Mouse (Mus musculus) G1E (cell line): Measurements from ENCODE around the gene Tgfbr3. TPM values are rescaled to one million over a fixed set of nuclear protein-coding genes. Genes with fewer than 3 reads are reported as not detected.

Experiments used
- ATAC-seq: 2 replicates; pipeline ENCODE4 v1.8.0; 2016; ENCODE audit warnings: mild to moderate bottlenecking; ENCODE audit not compliant: insufficient number of reproducible peaks, poor library complexity, low FRiP score, severe bottlenecking; ENCODE audit errors: extremely low read depth
- DNase-seq: peaks from one replicate; pipeline ENCODE4 v3.0.0; 2012; ENCODE audit warnings: low spot score
- H3K27me3 ChIP-seq: 2 replicates; pipeline ENCODE4 v1.6.1; 2012; ENCODE audit warnings: mild to moderate bottlenecking, low read length, inconsistent platforms; ENCODE audit not compliant: insufficient read depth
- H3K36me3 ChIP-seq: replicated peaks from 2 replicates; pipeline ENCODE3; 2012; ENCODE audit warnings: mild to moderate bottlenecking, inconsistent platforms
- H3K4me1 ChIP-seq: 2 replicates; pipeline ENCODE4 v1.6.1; 2012; ENCODE audit warnings: low read depth, low read length, inconsistent platforms, mixed read lengths; ENCODE audit not compliant: insufficient read depth
- H3K4me3 ChIP-seq: 2 replicates; pipeline ENCODE4 v1.5.1; 2012; ENCODE audit warnings: low read depth, mild to moderate bottlenecking, inconsistent platforms, low read length, moderate library complexity, mixed read lengths
- H3K9me3 ChIP-seq: replicated peaks from 2 replicates; pipeline ENCODE4 v1.6.1; 2012; ENCODE audit warnings: inconsistent platforms
- CTCF ChIP-seq: IDR thresholded peaks from 2 replicates; pipeline ENCODE4 v1.5.1; 2012; ENCODE audit warnings: low read depth, low read length, inconsistent platforms, mixed read lengths
- GATA1 ChIP-seq: IDR thresholded peaks from 2 replicates; pipeline ENCODE4 v1.6.1; 2012; ENCODE audit warnings: borderline replicate concordance, low read length, inconsistent platforms, mixed read lengths
- GATA2 ChIP-seq: IDR thresholded peaks from 2 replicates; pipeline ENCODE4 v1.6.1; 2012; ENCODE audit warnings: low read depth, low read length, inconsistent platforms, borderline replicate concordance
- POLR2AphosphoS5 ChIP-seq: IDR thresholded peaks from 2 replicates; pipeline ENCODE4 v1.6.1; 2012; ENCODE audit warnings: low read depth, low read length, inconsistent platforms; ENCODE audit not compliant: insufficient replicate concordance
- TAL1 ChIP-seq: conservative IDR thresholded peaks from 2 replicates; pipeline ENCODE4 v1.6.1; 2012; ENCODE audit warnings: low read depth, low read length, inconsistent platforms, mixed read lengths
- polyA plus RNA-seq: library from polyadenylated mRNA; stranded (reverse); fragments of >175 nt; gene quantifications from 2 replicates; pipeline ENCODE4 v1.2.3, GENCODE M21; 2012
- total RNA-seq, 2 experiments: library from RNA; stranded (forward) in 1 of 2; stranded (reverse) in 1 of 2; fragments of 200-1000 nt in 1 of 2; fragments of >200 nt in 1 of 2; fragmentation: Nextera tagmentation in 1 of 2; gene quantifications; 2 replicates each; pipeline ENCODE4 v1.2.3; 2014 to 2017

Gene Tgfbr3
- total and polyA plus RNA-seq, 3 experiments = 0.05 TPM; not detected in 2

GRCm38 (mm10) chr5:107102916-107103315, 186.5 kb downstream of the Tgfbr3 start:
- Histone ChIP-seq H3K36me3 (no peaks in the 10 kb centered on the region), H3K4me3 (no peak overlapping the region), H3K4me1 (no peaks in the 10 kb centered on the region), H3K9me3 (no peaks in the 10 kb centered on the region), H3K27me3 (no peaks in the 10 kb centered on the region)
- no peak for ATAC-seq
- no peak for DNase-seq
- TF ChIP-seq TAL1 (no peak), GATA1 (no peak), CTCF (no peak), GATA2 (no peak), POLR2AphosphoS5 (no peak)

GRCm38 (mm10) chr5:107101684-107102083, 187.7 kb downstream of the Tgfbr3 start:
- H3K4me3 ChIP-seq = no peak overlapping the region
- H3K36me3 ChIP-seq = no peaks in the 10 kb centered on the region
- DNase-seq (no peak), ATAC-seq (no peak)
- no peaks in the 10 kb centered on the region for H3K9me3 ChIP-seq
- H3K4me1 ChIP-seq = no peaks in the 10 kb centered on the region
- TF ChIP-seq CTCF = no peak
- TF ChIP-seq GATA2 = no peak
- no peak for TF ChIP-seq POLR2AphosphoS5
- TF ChIP-seq TAL1 = no peak
- TF ChIP-seq GATA1 = no peak
- no peaks in the 10 kb centered on the region; the same call in 1 of the 2 replicates for H3K27me3 ChIP-seq

- Histone ChIP-seq H3K27me3 (no peaks in the 10 kb centered on the region; the same call in 1 of the 2 replicates), H3K9me3 (no peaks in the 10 kb centered on the region), H3K4me1 (no peaks in the 10 kb centered on the region), H3K36me3 (no peaks in the 10 kb centered on the region), H3K4me3 (no peak overlapping the region)
- DNase-seq = no peak
- TF ChIP-seq POLR2AphosphoS5 (no peak), TAL1 (no peak), GATA2 (no peak), GATA1 (no peak), CTCF (no peak)
- ATAC-seq = no peak
These were observed 188.3 kb downstream of the Tgfbr3 start for GRCm38 (mm10) chr5:107101135-107101534.

- Histone ChIP-seq H3K4me1 (no peaks in the 10 kb centered on the region), H3K27me3 (no peaks in the 10 kb centered on the region; the same call in 1 of the 2 replicates), H3K9me3 (no peaks in the 10 kb centered on the region), H3K4me3 (no peak overlapping the region), H3K36me3 (no peaks in the 10 kb centered on the region)
- DNase-seq = no peak
- ATAC-seq = no peak
- TF ChIP-seq CTCF (no peak), GATA1 (no peak), POLR2AphosphoS5 (no peak), GATA2 (no peak), TAL1 (no peak)
These were observed 189.8 kb downstream of the Tgfbr3 start for GRCm38 (mm10) chr5:107099634-107100033.

- ATAC-seq (no peak), DNase-seq (no peak)
- Histone ChIP-seq H3K4me3 (no peak overlapping the region), H3K4me1 (no peaks in the 10 kb centered on the region), H3K36me3 (no peaks in the 10 kb centered on the region), H3K9me3 (no peaks in the 10 kb centered on the region), H3K27me3 (no peaks in the 10 kb centered on the region; the same call in 1 of the 2 replicates)
- no peak for TF ChIP-seq POLR2AphosphoS5
- no peak for TF ChIP-seq GATA1
- TF ChIP-seq GATA2 = no peak
- TF ChIP-seq TAL1 = no peak
- TF ChIP-seq CTCF = no peak
These were observed 190.4 kb downstream of the Tgfbr3 start for GRCm38 (mm10) chr5:107099076-107099475.

GRCm38 (mm10) chr5:107098007-107098406, 191.4 kb downstream of the Tgfbr3 start:
- no peak for ATAC-seq
- no peak for DNase-seq
- Histone ChIP-seq H3K4me3 (no peak overlapping the region), H3K27me3 (no peaks in the 10 kb centered on the region; the same call in 1 of the 2 replicates), H3K36me3 (no peaks in the 10 kb centered on the region), H3K4me1 (no peaks in the 10 kb centered on the region), H3K9me3 (no peaks in the 10 kb centered on the region)
- TF ChIP-seq CTCF (no peak), GATA2 (no peak)

GRCm38 (mm10) chr5:107097314-107097713, 192.1 kb downstream of the Tgfbr3 start:
- TF ChIP-seq GATA2 (no peak), TAL1 (no peak), GATA1 (no peak)
- no peaks in the 10 kb centered on the region for H3K9me3 ChIP-seq
- DNase-seq (no peak), ATAC-seq (no peak)
- H3K4me3 ChIP-seq = no peak overlapping the region
- H3K27me3 ChIP-seq = no peaks in the 10 kb centered on the region; the same call in 1 of the 2 replicates
- no peaks in the 10 kb centered on the region for H3K36me3 ChIP-seq
- H3K4me1 ChIP-seq = no peaks in the 10 kb centered on the region
